Mouse (Mus musculus): ENCODE results near the gene Nefh.

Nefh gene

GRCm38 (mm10) chr11:4947813-4948174 is at the start of gene Nefh:
Nefh (minus strand) TSS chr11:4948064.
- peak; percentile 37 for DNase-seq

- DNase-seq = no peak
These were observed 48.8 kb upstream of the Nefh start for GRCm38 (mm10) chr11:4996621-4997199.

GRCm38 (mm10) chr11:4995676-4996075 is 47.8 kb upstream of the Nefh start:
- DNase-seq = no peak

GRCm38 (mm10) chr11:4992471-4992870 is 44.6 kb upstream of the Nefh start:
- DNase-seq = no peak

GRCm38 (mm10) chr11:4989187-4989586 is 41.3 kb upstream of the Nefh start:
- no peak for DNase-seq

- DNase-seq = no peak
These were observed 39.6 kb upstream of the Nefh start for GRCm38 (mm10) chr11:4987487-4987852.

GRCm38 (mm10) chr11:4986695-4987486 is 39.0 kb upstream of the Nefh start, which contains the start of gene Ap1b1:
Ap1b1 (plus strand) TSS chr11:4986824.
- peak; percentile 86 for DNase-seq

GRCm38 (mm10) chr11:4984799-4985198 is 36.9 kb upstream of the Nefh start:
- no peak for DNase-seq

- no peak for DNase-seq
These were observed 36.4 kb upstream of the Nefh start for GRCm38 (mm10) chr11:4984249-4984648.

- DNase-seq = no peak
These were observed 35.7 kb upstream of the Nefh start for GRCm38 (mm10) chr11:4983538-4983937.

GRCm38 (mm10) chr11:4983010-4983409 is 35.1 kb upstream of the Nefh start:
- DNase-seq = no peak

- DNase-seq = peak; percentile 75
These were observed 27.8 kb upstream of the Nefh start for GRCm38 (mm10) chr11:4975623-4976022.

- no peak for DNase-seq
These were observed 26.7 kb upstream of the Nefh start for GRCm38 (mm10) chr11:4974376-4975122.

- DNase-seq = no peak
These were observed 26.0 kb upstream of the Nefh start for GRCm38 (mm10) chr11:4973871-4974256.

GRCm38 (mm10) chr11:4972967-4973870 is 25.4 kb upstream of the Nefh start:
- DNase-seq = peak; percentile 39

GRCm38 (mm10) chr11:4968376-4968775 is 20.5 kb upstream of the Nefh start:
- no peak for DNase-seq

GRCm38 (mm10) chr11:4967549-4967948 is 19.7 kb upstream of the Nefh start:
- DNase-seq = no peak

- no peak for DNase-seq
These were observed 19.0 kb upstream of the Nefh start for GRCm38 (mm10) chr11:4966888-4967287.

- DNase-seq = no peak
These were observed 18.5 kb upstream of the Nefh start for GRCm38 (mm10) chr11:4966325-4966724.

- no peak for DNase-seq
These were observed 15.4 kb upstream of the Nefh start for GRCm38 (mm10) chr11:4963099-4963808.

- no peak for DNase-seq
These were observed 6.1 kb upstream of the Nefh start for GRCm38 (mm10) chr11:4953918-4954317.

GRCm38 (mm10) chr11:4953401-4953800 is 5.5 kb upstream of the Nefh start:
- DNase-seq = no peak
